Mouse (Mus musculus): Measurements from ENCODE around the gene Ubox5.
A peak's percentile ranks its signal among the peaks of the same experiment; 100 is the strongest.
"Not testable (repeated sequence)": the region's sequence is repeated elsewhere in the genome, so short reads cannot be mapped to it uniquely, and the experiment has no call there.

Gene Ubox5

GRCm38 (mm10) chr2:130629839-130630203 is at the start of gene Ubox5, which contains the start of gene Fastkd5:
Ubox5 (minus strand) TSS chr2:130630038.
Fastkd5 (minus strand) TSS chr2:130630027.
- DNase-seq (ENCODE audit: inconsistent age in 2 of 2, low spot score in 1 of 2): peak; percentile 91 to 98

GRCm38 (mm10) chr2:130679154-130679553 is 49.3 kb upstream of the Ubox5 start:
- no peak for DNase-seq (ENCODE audit: inconsistent age in 2 of 2, low spot score in 1 of 2)

- peak; percentile 67 to 76 for DNase-seq (ENCODE audit: inconsistent age in 2 of 2, low spot score in 1 of 2)
Observed at GRCm38 (mm10) chr2:130677211-130677610, 47.4 kb upstream of the Ubox5 start.

- DNase-seq (ENCODE audit: inconsistent age in 2 of 2, low spot score in 1 of 2): peak; percentile 90 to 95
Observed at GRCm38 (mm10) chr2:130667559-130667958, 37.7 kb upstream of the Ubox5 start, which contains the start of gene Itpa. Itpa (plus strand) TSS chr2:130667610.

- DNase-seq (ENCODE audit: inconsistent age in 2 of 2, low spot score in 1 of 2): peak; percentile 95 to 99
Observed at GRCm38 (mm10) chr2:130664102-130664701, 34.4 kb upstream of the Ubox5 start, which contains the start of gene Ddrgk1. Ddrgk1 (minus strand) TSS chr2:130664659.

- DNase-seq (ENCODE audit: inconsistent age in 2 of 2, low spot score in 1 of 2): no peak
Observed at GRCm38 (mm10) chr2:130663342-130663741, 33.5 kb upstream of the Ubox5 start.

- DNase-seq (ENCODE audit: inconsistent age in 2 of 2, low spot score in 1 of 2): no peak
Observed at GRCm38 (mm10) chr2:130658530-130658929, 28.7 kb upstream of the Ubox5 start.

GRCm38 (mm10) chr2:130657541-130657940 is 27.7 kb upstream of the Ubox5 start:
- DNase-seq (ENCODE audit: inconsistent age in 2 of 2, low spot score in 1 of 2): no peak

- DNase-seq (ENCODE audit: inconsistent age in 2 of 2, low spot score in 1 of 2): no peak
Observed at GRCm38 (mm10) chr2:130656536-130656935, 26.7 kb upstream of the Ubox5 start.

- DNase-seq (ENCODE audit: inconsistent age in 2 of 2, low spot score in 1 of 2): no peak
Observed at GRCm38 (mm10) chr2:130655660-130656339, 26.0 kb upstream of the Ubox5 start.

GRCm38 (mm10) chr2:130653760-130654159 is 23.9 kb upstream of the Ubox5 start:
- no peak for DNase-seq (ENCODE audit: inconsistent age in 2 of 2, low spot score in 1 of 2)

GRCm38 (mm10) chr2:130653303-130653702 is 23.5 kb upstream of the Ubox5 start:
- DNase-seq (ENCODE audit: inconsistent age in 2 of 2, low spot score in 1 of 2): no peak

GRCm38 (mm10) chr2:130649028-130649427 is 19.2 kb upstream of the Ubox5 start:
- not testable (repeated sequence) for DNase-seq (ENCODE audit: inconsistent age in 2 of 2, low spot score in 1 of 2)

- no peak for DNase-seq (ENCODE audit: inconsistent age in 2 of 2, low spot score in 1 of 2)
Observed at GRCm38 (mm10) chr2:130645198-130645597, 15.4 kb upstream of the Ubox5 start.

- DNase-seq (ENCODE audit: inconsistent age in 2 of 2, low spot score in 1 of 2): peak; percentile 96 to 98
Observed at GRCm38 (mm10) chr2:130642684-130643369, 13.0 kb upstream of the Ubox5 start, which contains the start of gene Lzts3. Lzts3 (minus strand) TSS chr2:130642803.

GRCm38 (mm10) chr2:130642197-130642660 is 12.4 kb upstream of the Ubox5 start:
- DNase-seq (ENCODE audit: inconsistent age in 2 of 2, low spot score in 1 of 2): no peak

- no peak for DNase-seq (ENCODE audit: inconsistent age in 2 of 2, low spot score in 1 of 2)
Observed at GRCm38 (mm10) chr2:130641351-130642025, 11.7 kb upstream of the Ubox5 start.

GRCm38 (mm10) chr2:130639276-130639675 is 9.4 kb upstream of the Ubox5 start:
- DNase-seq (ENCODE audit: inconsistent age in 2 of 2, low spot score in 1 of 2): no peak

- peak; percentile 61 to 79 for DNase-seq (ENCODE audit: inconsistent age in 2 of 2, low spot score in 1 of 2)
Observed at GRCm38 (mm10) chr2:130638101-130638611, 8.3 kb upstream of the Ubox5 start.

GRCm38 (mm10) chr2:130635847-130636246 is 6.0 kb upstream of the Ubox5 start:
- no peak for DNase-seq (ENCODE audit: inconsistent age in 2 of 2, low spot score in 1 of 2)
